Mouse (Mus musculus) CH12.LX (cell line): ENCODE measurements at regions not wholly inside any gene's neighbourhood (a gene's known extent, or its start where the extent isn't known, plus 50 kb on each side); places are given as distances from the start of the nearest gene placed in this dataset.

Source experiments
- DNase-seq: peaks from one replicate; pipeline ENCODE4 v3.0.0-alpha.2; 2013; ENCODE audit errors: extremely low read depth
- H3K27ac ChIP-seq: 2 replicates; pipeline ENCODE4 v1.5.1; 2012; ENCODE audit warnings: low read depth, mild to moderate bottlenecking, control low read depth, moderate library complexity; ENCODE audit not compliant: insufficient read depth
- H3K27me3 ChIP-seq: replicated peaks from 2 replicates; pipeline ENCODE3; 2012; ENCODE audit warnings: inconsistent platforms
- H3K36me3 ChIP-seq, 2 experiments: replicated peaks in 1 of 2; 2 replicates each; pipeline versions ENCODE3 to v1.6.1; 2012; ENCODE audit warnings: inconsistent platforms in 1 of 2, low read length in 1 of 2, mild to moderate bottlenecking in 1 of 2, mixed read lengths in 1 of 2, moderate library complexity in 1 of 2; ENCODE audit not compliant: control insufficient read depth in 1 of 2, insufficient read depth in 1 of 2
- H3K4me1 ChIP-seq, 2 experiments: 2 replicates each; pipeline ENCODE4 v1.6.1; 2012; ENCODE audit warnings: inconsistent platforms in 1 of 2, moderate library complexity in 1 of 2; ENCODE audit not compliant: insufficient read depth in 2 of 2, control insufficient read depth in 1 of 2
- H3K4me2 ChIP-seq: 2 replicates; pipeline ENCODE4 v1.6.1; 2012; ENCODE audit warnings: low read depth, mild to moderate bottlenecking, control low read depth; ENCODE audit not compliant: poor library complexity, insufficient read depth, severe bottlenecking
- H3K4me3 ChIP-seq, 3 experiments: fragments of 150-350 bp in 1 of 3; sonication (generic) in 1 of 3; replicated peaks in 1 of 3; 2 replicates each; pipeline versions ENCODE3 to v1.5.1; 2011 to 2012; ENCODE audit warnings: low read depth in 2 of 3, low read length in 2 of 3, mild to moderate bottlenecking in 2 of 3, moderate library complexity in 2 of 3, control low read depth in 1 of 3, improper control_type of control experiment in 1 of 3, inconsistent platforms in 1 of 3, mixed read lengths in 1 of 3; ENCODE audit not compliant: poor library complexity in 1 of 3
- H3K79me2 ChIP-seq: replicated peaks from 2 replicates; pipeline ENCODE4 v1.6.1; 2012; ENCODE audit warnings: mild to moderate bottlenecking, moderate library complexity; ENCODE audit not compliant: control insufficient read depth, poor library complexity, insufficient read depth, severe bottlenecking; ENCODE audit errors: extremely low read depth
- H3K9ac ChIP-seq: 2 replicates; pipeline ENCODE4 v1.6.1; 2012; ENCODE audit warnings: low read depth, mild to moderate bottlenecking, control low read depth, moderate library complexity; ENCODE audit not compliant: insufficient read depth
- H3K9me3 ChIP-seq: replicated peaks from 2 replicates; pipeline ENCODE3; 2012; ENCODE audit warnings: low read length, inconsistent platforms, mixed read lengths
- BHLHE40 ChIP-seq: IDR thresholded peaks from 2 replicates; pipeline ENCODE4 v1.6.1; 2011; ENCODE audit warnings: mild to moderate bottlenecking, low read depth, low read length, improper control_type of control experiment
- EP300 ChIP-seq: IDR thresholded peaks from 2 replicates; pipeline ENCODE4 v1.6.1; 2011; ENCODE audit warnings: low read length, improper control_type of control experiment
- ETS1 ChIP-seq: conservative IDR thresholded peaks from 2 replicates; pipeline ENCODE4 v1.6.1; 2012; ENCODE audit warnings: low read depth, mild to moderate bottlenecking, inconsistent platforms, low read length, improper control_type of control experiment, moderate library complexity
- HCFC1 ChIP-seq: IDR thresholded peaks from 2 replicates; pipeline ENCODE4 v1.6.1; 2012; ENCODE audit warnings: low read depth, mild to moderate bottlenecking, inconsistent platforms, low read length, improper control_type of control experiment
- JUND ChIP-seq: conservative IDR thresholded peaks from 2 replicates; pipeline ENCODE4 v1.6.1; 2011; ENCODE audit warnings: low read depth, low read length, improper control_type of control experiment
- KAT2A ChIP-seq: IDR thresholded peaks from 2 replicates; pipeline ENCODE4 v1.6.1; 2012; ENCODE audit warnings: low read length, improper control_type of control experiment, inconsistent platforms; ENCODE audit not compliant: insufficient replicate concordance
- MAX ChIP-seq: IDR thresholded peaks from 2 replicates; pipeline ENCODE4 v1.6.1; 2011; ENCODE audit warnings: low read length, improper control_type of control experiment
- MAZ ChIP-seq: IDR thresholded peaks from 2 replicates; pipeline ENCODE4 v1.6.1; 2012; ENCODE audit warnings: low read depth, mild to moderate bottlenecking, inconsistent platforms, low read length, improper control_type of control experiment, moderate library complexity
- MEF2A ChIP-seq: IDR thresholded peaks from 2 replicates; pipeline ENCODE4 v1.6.1; 2014; ENCODE audit warnings: low read depth, mild to moderate bottlenecking, inconsistent platforms, low read length, improper control_type of control experiment, borderline replicate concordance
- NRF1 ChIP-seq: IDR thresholded peaks from 2 replicates; pipeline ENCODE4 v1.6.1; 2014; ENCODE audit warnings: low read depth, mild to moderate bottlenecking, inconsistent platforms, low read length, improper control_type of control experiment, moderate library complexity
- RAD21 ChIP-seq: IDR thresholded peaks from 2 replicates; pipeline ENCODE4 v1.6.1; 2011; ENCODE audit warnings: low read depth, mild to moderate bottlenecking, low read length, improper control_type of control experiment, moderate library complexity
- SMC3 ChIP-seq: IDR thresholded peaks from 2 replicates; pipeline ENCODE4 v1.6.1; 2011; ENCODE audit warnings: low read depth, low read length, improper control_type of control experiment
- TCF12 ChIP-seq: IDR thresholded peaks from 2 replicates; pipeline ENCODE4 v1.6.1; 2014; ENCODE audit warnings: low read depth, mild to moderate bottlenecking, inconsistent platforms, low read length, improper control_type of control experiment
- UBTF ChIP-seq: IDR thresholded peaks from 2 replicates; pipeline ENCODE4 v1.6.1; 2012; ENCODE audit warnings: low read depth, mild to moderate bottlenecking, inconsistent platforms, low read length, improper control_type of control experiment, moderate library complexity
- dilution Hi-C: fragments of 300-500 bp; cut with MboI; formaldehyde crosslinking; loops from 2 replicates; pipeline ENCODE4 v1.14.3; 2020; ENCODE audit warnings: low sequenced_read_pairs; ENCODE audit not compliant: extremely low pct_unique_long_range_greater_than_20kb, extremely low pct_ligation_motif_present
- in situ Hi-C: fragments of 300-500 bp; cut with MboI; formaldehyde crosslinking; loops from 3 replicates; pipeline ENCODE4 v1.14.3; 2019; ENCODE audit warnings: low sequenced_read_pairs, low pct_ligation_motif_present, low pct_unique_long_range_greater_than_20kb, mixed read lengths

DNA sequence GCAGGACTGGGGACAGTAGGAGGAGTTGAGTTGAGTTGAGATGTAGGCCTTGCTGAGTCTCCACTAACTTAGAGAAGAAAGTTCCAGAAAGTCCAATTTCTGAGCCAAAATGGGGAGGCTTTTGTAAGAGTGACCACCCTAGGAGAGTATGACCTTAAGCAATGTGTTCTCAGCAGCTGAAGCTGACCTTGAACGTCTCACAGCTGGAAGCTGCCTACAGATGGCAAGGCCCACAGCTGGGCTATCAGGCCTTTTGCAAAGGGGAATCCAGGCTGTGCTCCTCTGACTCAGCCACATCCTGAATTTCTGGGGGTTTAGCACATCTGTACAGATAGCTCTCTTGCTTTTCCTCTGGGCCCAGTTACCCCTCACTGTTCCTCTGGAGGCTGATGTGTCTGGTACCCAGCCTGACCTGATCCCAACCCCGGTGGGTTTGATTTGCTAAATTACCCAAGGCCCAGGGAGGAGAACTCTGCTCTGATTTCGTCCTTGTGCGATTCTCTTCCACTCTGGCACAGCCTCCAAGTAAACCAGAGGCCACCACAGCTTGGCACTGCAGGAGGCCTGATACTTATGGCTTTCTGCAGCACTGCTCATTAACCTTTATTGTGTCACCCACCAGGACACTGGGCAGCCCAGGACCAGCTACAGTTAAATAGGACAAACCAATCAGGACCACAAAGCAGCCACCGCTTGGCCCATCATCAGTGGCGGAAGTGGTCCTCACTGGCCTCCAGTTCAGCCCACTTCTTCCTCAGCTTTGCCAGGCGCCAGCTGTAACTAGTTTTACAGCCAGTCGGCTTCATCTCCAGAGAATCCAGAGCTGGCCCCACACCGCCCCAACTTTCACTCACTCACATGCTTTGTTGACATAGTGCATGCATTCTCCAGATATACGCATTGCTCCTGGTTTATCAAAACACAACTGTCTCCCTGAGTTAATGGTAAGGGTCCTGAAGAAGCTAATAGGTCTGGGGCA, 276.1 kb downstream of the Bcor start:
- no peak overlapping the region for H3K4me2 ChIP-seq

DNA sequence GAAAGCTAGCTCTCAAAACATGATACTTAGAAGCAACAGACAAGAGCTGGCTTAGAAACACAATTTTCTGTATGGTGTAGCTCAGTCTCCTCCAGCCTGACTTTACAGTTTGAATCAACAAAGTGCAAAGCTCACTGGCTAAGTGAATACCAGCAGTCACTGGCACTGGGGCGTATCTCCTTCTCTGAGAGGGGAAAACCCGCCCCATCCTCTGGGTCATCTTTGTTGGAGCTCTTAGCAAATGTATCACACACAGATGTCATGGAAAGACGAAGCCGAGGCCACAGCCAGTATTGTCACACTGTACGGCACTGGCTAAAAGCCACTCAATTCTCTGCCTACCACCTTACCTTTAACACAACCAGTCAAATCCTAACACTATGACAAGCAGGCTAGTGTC, 267.8 kb downstream of the Bcor start:
- in situ Hi-C loops: no loop called here

More for the DNA sequence above, 276.1 kb downstream of the Bcor start:
- no peaks in the 10 kb centered on the region for H3K36me3 ChIP-seq
- TF ChIP-seq UBTF (no peak), TCF12 (0 out of 2 replicates have a peak, but pooled peaks have one; percentile 19), RAD21 (no peak), MEF2A (no peak), KAT2A (no peak), BHLHE40 (no peak), JUND (no peak), HCFC1 (no peak)
- DNase-seq: peak; percentile 12
- H3K27ac ChIP-seq: no peak overlapping the region
- dilution Hi-C loops: no loop called here
- no peak overlapping the region for H3K9ac ChIP-seq
- H3K27me3 ChIP-seq: no peaks in the 10 kb centered on the region
- in situ Hi-C loops: loop anchor here (10.0 kb wide), 1 partner anchor 121 kb away; no protein-coding TSS in a partner anchor
- H3K9me3 ChIP-seq: no peaks in the 10 kb centered on the region
- H3K4me3 ChIP-seq: no peak overlapping the region
- H3K4me1 ChIP-seq: peaks cover 12 to 41% of the 10 kb centered on the region in 2 experiments
- H3K79me2 ChIP-seq: no peaks in the 10 kb centered on the region

More for the DNA sequence above, 267.8 kb downstream of the Bcor start:
- Histone ChIP-seq H3K9me3 (no peaks in the 10 kb centered on the region), H3K4me3 (no peak overlapping the region), H3K27ac (peak overlapping the region; percentile 85), H3K9ac (no peak overlapping the region), H3K27me3 (no peaks in the 10 kb centered on the region), H3K36me3 (no peaks in the 10 kb centered on the region), H3K79me2 (no peaks in the 10 kb centered on the region), H3K4me1 (peaks cover 17 to 48% of the 10 kb centered on the region in 2 experiments), H3K4me2 (peak overlapping the region; percentile 75; the same call in 1 of the 2 replicates)
- dilution Hi-C loops: no loop called here
- peak; percentile 81 for DNase-seq
- TF ChIP-seq MAX: 0 out of 2 replicates have a peak, but pooled peaks have one; percentile 8
- TF ChIP-seq ETS1: peak; percentile 33; the same call in 1 of the 2 replicates
- TF ChIP-seq MAZ: no peak
- peak; percentile 41; the same call in 1 of the 2 replicates for TF ChIP-seq EP300
- TF ChIP-seq NRF1: no peak
- TF ChIP-seq SMC3: 0 out of 2 replicates have a peak, but pooled peaks have one; percentile 3
- 0 out of 2 replicates have a peak, but pooled peaks have one; percentile 32 for TF ChIP-seq MEF2A
- TF ChIP-seq TCF12: peak; percentile 48; the same call in 1 of the 2 replicates
